22 mouse cellular contexts compared by ENCODE assay signal in the genomic region with DNA sequence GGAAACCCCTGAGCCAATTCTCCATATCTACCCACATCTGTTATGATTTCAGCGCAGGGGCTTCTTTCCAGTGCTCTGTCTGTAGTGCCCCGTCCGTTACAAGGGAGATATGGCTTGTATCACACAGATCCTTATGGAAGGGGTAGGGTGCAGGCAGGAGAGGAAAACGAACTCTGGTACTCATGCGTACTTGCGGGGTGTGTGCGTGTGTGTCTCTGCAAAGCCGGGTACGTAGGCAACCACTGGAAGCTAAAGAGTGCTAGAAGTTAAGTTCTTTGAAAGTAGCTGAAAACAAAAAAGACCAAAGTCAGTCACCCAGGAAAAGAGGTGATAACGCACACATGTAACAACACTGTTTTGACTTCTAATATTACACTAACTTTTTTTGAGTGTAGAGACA.
A peak's percentile ranks its signal among the peaks of the same experiment; 100 is the strongest.
DNase-seq lines count a peak whose midpoint lies in the region; ATAC-seq and TF ChIP-seq lines count a peak whose summit lies in the region.
"Had no signal": no experiment of that assay in that cellular context is flagged by ENCODE, and none has a peak within 500 bp of the region (broad histone marks: within the 10 kb centered on the region; RNA-seq: fewer than 3 reads in every experiment).

No protein-coding gene starts in this region.

- no peaks in the 10 kb centered on the region for H3K27me3 ChIP-seq in spleen, adult 2 months (ENCODE audit: control insufficient read depth, insufficient read depth, low read length)
- H3K27me3 ChIP-seq in hindbrain, embryonic 13.5 days = no peaks in the 10 kb centered on the region
- H3K27me3 ChIP-seq: forebrain, embryonic 13.5 days; hindbrain, embryonic 12.5 days; Patski had no signal

- 62% methylated on average over 10 of the region's 10 CpGs for WGBS in spleen, adult 2 months
- 88% methylated on average over 10 of the region's 10 CpGs for WGBS in hindbrain, embryonic 13.5 days

- H3K9ac ChIP-seq in hindbrain, embryonic 13.5 days = no peak overlapping the region
- H3K9ac ChIP-seq: forebrain, embryonic 13.5 days; hindbrain, embryonic 12.5 days had no signal

- no peak overlapping the region for H3K4me3 ChIP-seq in spleen, adult 2 months (ENCODE audit: extremely low read depth, insufficient read depth, insufficient read length)
- H3K4me3 ChIP-seq in hindbrain, embryonic 13.5 days = no peak overlapping the region
- H3K4me3 ChIP-seq: forebrain, embryonic 10.5 days; forebrain, embryonic 13.5 days; hindbrain, embryonic 12.5 days had no signal

- peak in 1 of 2 experiments; percentile 9 for DNase-seq in spleen, adult 2 months (ENCODE audit: low read depth in 1 of 2, low spot score in 2 of 2)
- no peak for DNase-seq in spleen, adult 18-20 months
- peak; percentile 58 for DNase-seq in induced T-regulatory cell, adult 2 months (ENCODE audit: low read depth)
- DNase-seq in naive thymus-derived CD4-positive, alpha-beta T cell, adult 2 months (ENCODE audit: low read depth) = peak; percentile 74
- no peak for DNase-seq in lung, postnatal 10 days
- no peak for DNase-seq in Muller cell, postnatal 12 days (ENCODE audit: inconsistent ontology term)
- DNase-seq: adrenal gland, adult 8-10 months; adrenal gland, postnatal 25 days; cerebellum, adult 11-12 months; cerebellum, adult 9-10 months; cerebellum, postnatal 14 days; gastrocnemius, postnatal 10 days; gastrocnemius, postnatal 36 days had no signal

- no peaks in the 10 kb centered on the region for H3K9me3 ChIP-seq in hindbrain, embryonic 13.5 days
- H3K9me3 ChIP-seq: forebrain, embryonic 10.5 days; forebrain, embryonic 13.5 days; hindbrain, embryonic 12.5 days had no signal

- TF ChIP-seq POLR2A in spleen, adult 2 months (IDR thresholded peaks at IDR 0.05; ENCODE audit: low read depth, low read length) = no peak

- H3K4me1 ChIP-seq in spleen, adult 2 months (ENCODE audit: control insufficient read depth, insufficient read depth, insufficient read length) = peaks cover 24% of the 10 kb centered on the region
- H3K4me1 ChIP-seq in hindbrain, embryonic 13.5 days (replicated peaks) = peaks cover 21% of the 10 kb centered on the region

- no peak for TF ChIP-seq CTCF in spleen, adult 2 months (IDR thresholded peaks at IDR 0.05; ENCODE audit: extremely low read depth, insufficient read depth, insufficient read length, insufficient replicate concordance)

- ATAC-seq in CD4-positive, CD25-positive, alpha-beta regulatory T cell, adult 4 months = peak; percentile 40
- ATAC-seq in hindbrain, embryonic 13.5 days (ENCODE audit: low FRiP score) = no peak
- ATAC-seq: forebrain, embryonic 13.5 days; forebrain, embryonic 16.5 days; hindbrain, embryonic 16.5 days; Patski had no signal

- peak overlapping the region; percentile 88 for H3K27ac ChIP-seq in spleen, adult 2 months (ENCODE audit: insufficient read depth, low read length)
- no peak overlapping the region for H3K27ac ChIP-seq in hindbrain, embryonic 13.5 days
- H3K27ac ChIP-seq: forebrain, embryonic 10.5 days; forebrain, embryonic 13.5 days; hindbrain, embryonic 12.5 days had no signal

- no peaks in the 10 kb centered on the region for H3K36me3 ChIP-seq in spleen, adult 2 months (ENCODE audit: control insufficient read depth, insufficient read depth, low read length)
- H3K36me3 ChIP-seq in hindbrain, embryonic 13.5 days = no peaks in the 10 kb centered on the region
- H3K36me3 ChIP-seq: forebrain, embryonic 10.5 days; hindbrain, embryonic 12.5 days had no signal

- H3K4me2 ChIP-seq in hindbrain, embryonic 13.5 days = no peak overlapping the region
- H3K4me2 ChIP-seq: forebrain, embryonic 13.5 days; heart, embryonic 11.5 days; hindbrain, embryonic 12.5 days had no signal

Comparison
In these comparisons a context has a peak if more than half of its experiments do, and no peak if none do; other contexts are left out.
1. DNase-seq: peak in induced T-regulatory cell, adult 2 months (single experiment) and naive thymus-derived CD4-positive, alpha-beta T cell, adult 2 months (single experiment); none in spleen, adult 18-20 months (0 of 2), lung, postnatal 10 days (single experiment) and Muller cell, postnatal 12 days (single experiment).